ENCODE assay signal across 22 mouse cellular contexts in the genomic region with DNA sequence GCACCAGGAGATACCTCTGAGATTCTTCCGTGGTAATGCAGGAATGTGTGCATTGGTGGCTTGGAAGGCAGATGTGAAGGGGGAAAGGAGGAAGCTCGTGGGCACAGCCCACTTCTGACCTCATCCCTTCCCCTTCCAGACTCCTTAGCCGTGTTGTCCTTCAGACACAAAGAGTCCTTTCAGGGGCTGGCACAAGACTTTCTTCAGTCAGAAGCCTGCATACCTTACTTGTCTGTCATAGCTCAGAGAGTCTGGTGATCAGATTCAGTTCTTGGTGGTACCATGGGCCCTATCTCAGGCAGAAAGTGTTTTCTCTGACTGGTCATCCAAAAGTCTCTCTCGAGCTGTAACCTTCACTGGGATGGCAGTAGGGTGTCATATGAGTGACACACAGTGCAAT.
A peak's percentile ranks its signal among the peaks of the same experiment; 100 is the strongest.
DNase-seq lines count a peak whose midpoint lies in the region; ATAC-seq and TF ChIP-seq lines count a peak whose summit lies in the region.
"Had no signal": no experiment of that assay in that cellular context is flagged by ENCODE, and none has a peak within 500 bp of the region (broad histone marks: within the 10 kb centered on the region; RNA-seq: fewer than 3 reads in every experiment).

No protein-coding gene starts in this region.

- no peaks in the 10 kb centered on the region for H3K9me3 ChIP-seq in forebrain, embryonic 11.5 days (ENCODE audit: control insufficient read depth, low read length)
- H3K9me3 ChIP-seq in forebrain, postnatal 0 days (ENCODE audit: low read length) = no peaks in the 10 kb centered on the region
- H3K9me3 ChIP-seq in forebrain, embryonic 13.5 days (replicated peaks) = no peaks in the 10 kb centered on the region
- H3K9me3 ChIP-seq: embryonic facial prominence, embryonic 15.5 days; kidney, embryonic 15.5 days; limb, embryonic 12.5 days; stomach, embryonic 15.5 days had no signal

- H3K36me3 ChIP-seq in forebrain, embryonic 11.5 days (ENCODE audit: control insufficient read depth, insufficient read depth, low read length) = no peaks in the 10 kb centered on the region
- no peaks in the 10 kb centered on the region for H3K36me3 ChIP-seq in forebrain, postnatal 0 days (ENCODE audit: insufficient read depth)
- H3K36me3 ChIP-seq in forebrain, embryonic 13.5 days (ENCODE audit: poor library complexity, severe bottlenecking) = no peaks in the 10 kb centered on the region
- H3K36me3 ChIP-seq: embryonic facial prominence, embryonic 15.5 days; kidney, embryonic 15.5 days; limb, embryonic 12.5 days; stomach, embryonic 15.5 days had no signal

- H3K27ac ChIP-seq in forebrain, embryonic 11.5 days (ENCODE audit: low read depth, low read length) = no peak overlapping the region
- H3K27ac ChIP-seq in forebrain, postnatal 0 days (ENCODE audit: low read depth, low read length) = no peak overlapping the region
- H3K27ac ChIP-seq in layer of hippocampus, adult 2 months = peak overlapping the region; percentile 59; the same call in 1 of the 2 replicates
- H3K27ac ChIP-seq in forebrain, embryonic 13.5 days = no peak overlapping the region; the same call in 1 of the 2 replicates
- H3K27ac ChIP-seq: embryonic facial prominence, embryonic 15.5 days; kidney, embryonic 15.5 days; limb, embryonic 12.5 days; stomach, embryonic 15.5 days had no signal

- no peak for TF ChIP-seq CTCF in forebrain, postnatal 0 days (IDR thresholded peaks at IDR 0.05; ENCODE audit: low read depth)
- no peak for TF ChIP-seq CTCF in layer of hippocampus, adult 2 months (conservative IDR thresholded peaks at IDR 0.05)

- no peak overlapping the region for H3K4me3 ChIP-seq in forebrain, embryonic 11.5 days (ENCODE audit: low read depth, low read length)
- no peak overlapping the region for H3K4me3 ChIP-seq in forebrain, postnatal 0 days (ENCODE audit: low read depth, low read length)
- no peak overlapping the region for H3K4me3 ChIP-seq in layer of hippocampus, adult 2 months
- H3K4me3 ChIP-seq in forebrain, embryonic 13.5 days = 0 out of 2 replicates have a peak overlapping the region, but pooled peaks have one; percentile 9
- H3K4me3 ChIP-seq: embryonic facial prominence, embryonic 15.5 days; kidney, embryonic 15.5 days; limb, embryonic 12.5 days; megakaryocyte, embryonic 14.5 days; stomach, embryonic 15.5 days had no signal

- H3K4me1 ChIP-seq in forebrain, embryonic 11.5 days (replicated peaks; ENCODE audit: control insufficient read depth, insufficient read depth, low read length) = peaks cover 26% of the 10 kb centered on the region
- H3K4me1 ChIP-seq in forebrain, postnatal 0 days (ENCODE audit: insufficient read depth) = 0 out of 2 replicates have a peak, but pooled peaks cover 4% of the 10 kb centered on the region
- peaks cover 71% of the 10 kb centered on the region for H3K4me1 ChIP-seq in forebrain, embryonic 13.5 days
- H3K4me1 ChIP-seq: kidney, embryonic 15.5 days; megakaryocyte, embryonic 14.5 days; stomach, embryonic 15.5 days had no signal

- 38% methylated on average over 4 of the region's 4 CpGs for WGBS in forebrain, embryonic 11.5 days
- WGBS in forebrain, postnatal 0 days = 28% methylated on average over 4 of the region's 4 CpGs
- WGBS in forebrain, embryonic 13.5 days = 40% methylated on average over 4 of the region's 4 CpGs

- ATAC-seq in forebrain, embryonic 11.5 days (replicated peaks; ENCODE audit: low FRiP score) = no peak
- ATAC-seq in forebrain, postnatal 0 days = no peak
- ATAC-seq in forebrain, embryonic 13.5 days = no peak
- no peak for ATAC-seq in megakaryocyte, adult 5-6 weeks (ENCODE audit: poor library complexity, severe bottlenecking)
- ATAC-seq: Patski had no signal

- 0 out of 2 replicates have a peak overlapping the region, but pooled peaks have one; percentile 9 for H3K4me2 ChIP-seq in forebrain, embryonic 11.5 days (ENCODE audit: low read depth, low read length, severe bottlenecking)
- no peak overlapping the region for H3K4me2 ChIP-seq in forebrain, postnatal 0 days (ENCODE audit: low read depth)
- peak overlapping the region; percentile 39 for H3K4me2 ChIP-seq in forebrain, embryonic 13.5 days
- H3K4me2 ChIP-seq: embryonic facial prominence, embryonic 15.5 days; kidney, embryonic 15.5 days; limb, embryonic 12.5 days; liver, embryonic 11.5 days; stomach, embryonic 15.5 days had no signal

- no peak overlapping the region for H3K9ac ChIP-seq in forebrain, embryonic 11.5 days (ENCODE audit: low read length)
- H3K9ac ChIP-seq in forebrain, postnatal 0 days = no peak overlapping the region
- H3K9ac ChIP-seq in forebrain, embryonic 13.5 days = peak overlapping the region; percentile 8
- H3K9ac ChIP-seq: embryonic facial prominence, embryonic 15.5 days; kidney, embryonic 15.5 days; limb, embryonic 12.5 days; stomach, embryonic 15.5 days had no signal

- DNase-seq in forebrain, embryonic 11.5 days (ENCODE audit: low spot score) = peak; percentile 43
- DNase-seq in forebrain, postnatal 0 days = no peak
- DNase-seq in layer of hippocampus, adult 2 months (ENCODE audit: low spot score in 2 of 2) = no peak
- DNase-seq in layer of hippocampus, adult 9-10 months (ENCODE audit: low spot score) = no peak
- peak; percentile 47 for DNase-seq in 3134 (ENCODE audit: extremely low read depth, insufficient read length, low spot score)
- DNase-seq: adrenal gland, postnatal 36 days; cerebellum, adult 9-10 months; gastrocnemius, postnatal 25 days; heart, postnatal 36 days; kidney, adult 11 months; kidney, postnatal 36 days; lung, adult 18-20 months; thymus, postnatal 36 days had no signal

- no peaks in the 10 kb centered on the region for H3K27me3 ChIP-seq in forebrain, embryonic 11.5 days (ENCODE audit: control insufficient read depth, insufficient read depth, low read length)
- no peaks in the 10 kb centered on the region for H3K27me3 ChIP-seq in forebrain, postnatal 0 days (ENCODE audit: insufficient read depth, low read length)
- H3K27me3 ChIP-seq in forebrain, embryonic 13.5 days = no peaks in the 10 kb centered on the region
- H3K27me3 ChIP-seq: embryonic facial prominence, embryonic 15.5 days; kidney, embryonic 15.5 days; limb, embryonic 12.5 days; megakaryocyte, embryonic 14.5 days; stomach, embryonic 15.5 days had no signal

Comparison
In these comparisons a context has a peak if more than half of its experiments do, and no peak if none do; other contexts are left out.
1. DNase-seq: peak in forebrain, embryonic 11.5 days (single experiment) and 3134 (single experiment); none in forebrain, postnatal 0 days (single experiment), layer of hippocampus, adult 2 months (0 of 2) and layer of hippocampus, adult 9-10 months (single experiment).